Mouse (Mus musculus) thymus, postnatal 4 days (tissue): ENCODE results near the gene Pld5.

ENCODE experiments used
- DNase-seq: peaks from one replicate; pipeline ENCODE4 v3.0.0; 2021

The Pld5 gene

DNA sequence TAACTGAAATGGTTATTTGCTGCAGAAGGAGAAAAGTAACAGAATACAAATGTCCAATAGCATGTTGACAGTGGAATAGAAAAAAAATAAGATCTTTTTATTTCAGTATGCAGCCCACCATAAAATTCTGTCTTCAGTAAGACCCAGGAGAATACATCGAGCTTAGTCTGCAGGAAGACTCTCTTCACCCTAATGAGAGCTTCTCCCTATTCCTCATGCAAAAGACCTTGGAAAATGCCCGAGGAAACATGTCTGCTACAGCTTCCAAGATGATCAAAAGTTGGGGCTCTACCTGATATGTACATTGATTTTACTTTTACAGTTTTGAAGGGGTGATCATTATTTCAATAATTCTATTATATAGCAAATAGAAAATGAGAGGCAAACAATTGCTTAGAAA lies 108.0 kb downstream of the Pld5 start:
- DNase-seq: no peak

DNA sequence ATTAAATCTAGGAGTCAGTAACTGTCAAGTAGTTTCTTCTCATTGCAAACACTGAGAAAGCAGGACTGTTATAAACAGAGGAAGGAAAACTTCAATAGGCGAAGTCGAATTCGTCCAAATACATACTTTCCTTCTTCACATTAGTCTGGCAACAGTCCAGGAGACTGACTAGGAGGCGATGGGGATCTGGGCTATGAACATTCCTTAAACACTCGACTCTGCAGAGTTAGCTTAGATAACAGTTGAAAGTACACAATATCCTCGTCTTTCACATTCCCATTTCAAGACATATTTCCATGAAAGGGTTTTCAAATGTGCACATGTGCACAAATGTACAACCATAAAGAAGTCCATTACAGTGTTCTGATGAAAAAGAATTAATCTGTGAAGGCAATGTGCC lies 129.8 kb downstream of the Pld5 start:
- no peak for DNase-seq

- no peak for DNase-seq
Measured at GRCm38 (mm10) chr1:176134379-176134778, 140.7 kb downstream of the Pld5 start.

GRCm38 (mm10) chr1:176125771-176126170 lies 149.3 kb downstream of the Pld5 start:
- no peak for DNase-seq

DNA sequence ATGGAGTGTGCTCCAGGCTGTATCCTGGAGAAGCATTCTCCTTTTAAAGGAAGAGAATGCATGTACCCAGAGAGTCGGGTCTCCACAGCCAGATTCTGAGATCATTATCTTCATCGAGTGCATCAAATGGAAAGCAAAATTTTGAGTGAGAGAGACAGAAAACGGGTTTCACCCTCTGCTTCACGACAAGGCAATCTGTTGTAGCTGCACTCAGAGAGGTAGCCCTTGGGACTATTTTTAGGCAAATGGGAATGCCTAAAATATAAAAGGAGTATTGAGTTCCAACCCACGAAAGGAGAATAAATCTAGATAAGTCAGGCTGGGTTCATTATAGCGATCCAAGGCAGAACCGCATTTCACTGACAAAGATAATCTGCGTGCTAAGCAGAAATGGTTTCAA lies 150.7 kb downstream of the Pld5 start:
- no peak for DNase-seq

DNA sequence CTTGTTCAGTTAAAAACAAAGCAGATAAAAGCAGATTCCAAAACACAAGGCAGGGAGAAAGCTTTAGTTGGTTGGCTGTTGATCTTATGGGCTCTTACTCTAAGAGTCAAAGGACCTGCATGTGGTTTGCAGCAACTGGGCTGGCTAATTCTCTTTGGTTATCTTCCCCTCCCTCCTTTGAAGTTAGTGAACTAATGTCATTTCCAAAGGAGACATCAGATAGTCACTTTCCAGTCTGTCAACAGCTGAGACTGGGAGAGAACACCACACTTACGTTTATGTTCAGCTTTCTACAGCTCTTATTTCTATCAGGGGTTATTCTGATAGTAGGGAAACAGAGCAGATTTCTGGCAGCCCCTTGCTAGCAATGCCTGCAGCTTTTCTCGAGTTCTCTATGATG lies 151.3 kb downstream of the Pld5 start:
- no peak for DNase-seq

DNA sequence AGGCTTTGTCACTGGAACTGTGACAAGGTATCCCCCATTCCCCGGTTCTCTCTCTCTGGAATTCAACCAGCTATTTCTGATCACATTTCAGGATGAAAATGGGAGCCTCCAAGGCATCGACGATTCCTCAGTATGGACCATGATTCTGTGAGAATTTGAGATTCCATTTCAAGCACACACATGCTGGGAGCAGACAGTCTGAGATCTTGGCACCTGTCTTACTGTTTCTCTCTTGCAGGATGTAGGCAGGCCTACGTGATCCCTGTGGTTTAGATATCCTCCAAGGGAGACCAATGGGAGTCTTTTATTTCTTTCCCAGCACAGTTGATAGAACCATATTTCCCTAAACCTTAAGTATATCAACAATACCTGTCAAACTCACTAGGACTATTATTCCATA lies 159.5 kb downstream of the Pld5 start:
- DNase-seq: no peak

DNA sequence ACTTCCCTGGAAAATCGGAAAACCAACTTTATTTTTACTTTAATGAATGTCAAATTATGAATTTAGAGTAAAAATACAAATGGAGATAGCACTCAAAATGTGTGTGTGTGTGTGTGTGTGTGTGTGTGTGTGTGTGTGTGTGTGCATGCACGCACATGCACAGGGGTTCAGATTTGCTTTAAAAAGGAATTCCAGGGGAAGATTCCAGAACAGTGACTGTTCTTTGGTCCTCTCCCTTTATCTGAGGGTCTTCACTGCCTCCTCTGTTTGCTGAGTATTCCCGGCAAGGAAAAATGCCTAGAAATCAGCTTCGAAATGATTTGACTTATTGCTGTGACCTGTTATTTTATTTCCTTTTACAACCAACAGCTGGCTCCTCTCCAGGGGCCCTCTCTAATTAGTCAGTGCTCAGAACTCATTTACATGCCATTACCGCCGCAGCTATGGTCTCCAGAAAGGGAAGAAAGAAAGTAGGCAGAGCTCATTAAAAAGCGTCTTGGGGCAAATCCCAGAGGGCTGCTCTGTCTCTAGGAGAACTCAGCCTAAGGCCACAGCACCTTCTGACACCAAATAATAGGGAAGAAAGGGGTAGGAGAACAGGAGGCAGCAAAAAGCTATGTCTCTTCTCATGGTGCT lies 176.3 kb downstream of the Pld5 start:
- no peak for DNase-seq

GRCm38 (mm10) chr1:176092119-176092518 lies 183.0 kb downstream of the Pld5 start:
- DNase-seq: no peak

GRCm38 (mm10) chr1:176089382-176089781 lies 185.7 kb downstream of the Pld5 start:
- DNase-seq: no peak

- DNase-seq: no peak
Measured at GRCm38 (mm10) chr1:176085952-176086648, 189.0 kb downstream of the Pld5 start.

DNA sequence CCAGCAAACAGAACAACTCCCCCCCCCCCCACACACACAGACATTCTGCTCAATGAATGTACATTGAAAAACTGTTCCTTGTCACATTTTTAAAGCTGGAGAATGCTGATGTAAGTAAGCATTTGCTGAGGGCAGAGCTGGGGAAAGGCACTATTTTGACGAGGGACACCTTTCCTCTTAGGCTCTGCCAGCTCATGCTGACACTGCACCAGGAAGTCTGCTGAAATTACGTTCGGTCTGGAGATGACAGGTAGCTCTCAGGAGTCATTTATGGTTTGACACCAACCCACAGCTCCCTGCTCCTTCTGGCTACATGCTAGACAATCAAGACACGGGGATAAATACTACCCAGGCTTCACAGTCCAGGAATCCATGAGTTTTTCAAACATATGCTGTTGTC lies 192.8 kb downstream of the Pld5 start:
- no peak for DNase-seq

DNA sequence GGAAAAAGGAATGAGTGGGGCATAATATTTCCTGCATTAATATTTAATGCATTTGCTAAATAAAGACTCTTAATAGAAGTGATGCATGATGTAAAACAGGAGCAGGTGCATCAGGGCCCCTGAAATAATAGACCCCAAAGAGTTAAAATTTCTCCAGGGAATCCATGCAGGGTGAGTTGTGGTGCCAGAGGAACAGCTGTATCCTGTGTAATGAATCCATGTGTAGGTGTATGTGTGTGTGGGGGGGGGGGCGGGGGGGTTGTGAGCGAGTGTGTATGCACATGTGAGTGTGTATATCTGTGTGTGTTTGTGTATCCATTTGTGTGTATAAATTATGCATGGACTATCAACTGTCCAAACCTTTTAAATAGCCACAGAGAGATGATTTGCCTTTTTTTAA lies 194.1 kb downstream of the Pld5 start:
- DNase-seq: no peak

DNA sequence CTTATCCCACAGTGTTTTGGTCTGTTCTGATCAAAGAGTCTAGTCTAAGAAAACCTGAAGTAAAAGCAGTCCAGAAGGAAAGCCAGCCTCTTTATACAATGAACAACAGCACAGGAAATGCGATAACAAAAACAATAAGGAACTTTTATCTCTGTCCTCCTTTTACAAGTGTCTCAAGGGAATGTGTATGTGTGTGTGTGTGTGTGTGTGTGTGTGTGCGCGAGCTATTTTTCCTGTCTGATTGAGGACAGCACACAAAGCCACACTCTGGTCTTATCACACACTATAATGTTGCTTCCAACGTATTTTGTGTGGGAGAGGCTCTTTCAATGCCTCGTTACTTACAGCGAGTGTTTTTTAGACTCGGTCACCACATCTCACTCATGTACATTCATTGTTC lies 196.7 kb downstream of the Pld5 start:
- no peak for DNase-seq

GRCm38 (mm10) chr1:176076799-176077198 lies 198.3 kb downstream of the Pld5 start:
- no peak for DNase-seq

DNA sequence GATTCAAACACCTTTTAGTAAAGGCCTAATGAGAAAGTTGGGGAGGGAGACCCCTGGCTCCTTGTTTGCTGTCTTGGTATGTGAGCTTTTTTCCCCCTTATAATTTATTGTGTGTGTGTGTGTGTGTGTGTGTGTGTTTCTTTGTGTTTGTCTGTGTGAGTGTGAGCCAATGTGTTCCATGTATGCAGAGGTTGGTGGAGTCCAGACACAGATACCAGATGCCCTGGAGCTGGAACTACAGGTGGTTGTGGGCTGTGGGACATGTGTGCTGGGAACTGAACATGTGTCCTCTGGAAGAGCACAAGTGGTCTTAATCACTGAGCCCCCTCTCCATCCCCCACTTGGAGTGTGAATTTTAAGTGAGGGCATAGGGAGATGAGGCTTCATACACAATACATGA lies 199.3 kb downstream of the Pld5 start:
- no peak for DNase-seq

DNA sequence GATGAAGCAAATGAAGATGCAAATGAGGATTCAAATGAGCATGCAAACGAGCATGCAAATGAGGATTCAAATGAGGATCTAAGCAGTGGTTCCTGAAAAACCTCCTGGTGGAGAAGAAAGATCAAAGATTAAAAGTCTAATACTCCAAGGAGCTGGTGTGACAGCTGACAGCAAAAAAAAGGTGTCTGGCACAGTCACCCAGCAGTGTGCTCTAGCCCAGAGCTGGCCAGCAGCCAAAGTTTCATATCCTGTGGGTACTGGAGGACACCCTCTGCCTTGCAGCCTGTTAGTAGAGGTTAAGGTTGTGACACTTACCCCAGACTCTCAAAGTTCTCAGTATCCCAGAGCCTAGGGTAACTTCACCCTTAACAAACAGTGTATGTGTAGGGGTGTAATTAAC lies 199.7 kb downstream of the Pld5 start:
- no peak for DNase-seq

DNA sequence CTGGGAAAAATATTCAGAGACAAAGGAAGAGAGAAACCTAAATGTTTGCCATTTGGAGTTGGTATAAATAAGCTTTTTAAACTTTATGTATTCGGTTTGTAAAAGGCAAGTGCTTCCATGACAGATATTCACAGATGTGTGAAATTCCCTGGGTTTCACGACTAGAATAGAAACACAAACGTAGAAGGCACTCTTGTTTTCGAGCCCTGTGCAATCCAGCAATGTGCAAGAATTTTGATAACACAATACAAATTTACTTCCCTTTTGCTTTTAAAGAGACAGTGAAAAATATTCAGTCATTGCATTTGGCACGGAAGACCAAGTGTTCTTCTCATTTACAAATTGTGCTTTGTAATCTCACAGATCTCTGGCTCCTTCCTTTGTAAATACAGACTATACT lies 200.6 kb downstream of the Pld5 start:
- no peak for DNase-seq

- DNase-seq: no peak
Measured at GRCm38 (mm10) chr1:176065281-176065680, 209.8 kb downstream of the Pld5 start.

DNA sequence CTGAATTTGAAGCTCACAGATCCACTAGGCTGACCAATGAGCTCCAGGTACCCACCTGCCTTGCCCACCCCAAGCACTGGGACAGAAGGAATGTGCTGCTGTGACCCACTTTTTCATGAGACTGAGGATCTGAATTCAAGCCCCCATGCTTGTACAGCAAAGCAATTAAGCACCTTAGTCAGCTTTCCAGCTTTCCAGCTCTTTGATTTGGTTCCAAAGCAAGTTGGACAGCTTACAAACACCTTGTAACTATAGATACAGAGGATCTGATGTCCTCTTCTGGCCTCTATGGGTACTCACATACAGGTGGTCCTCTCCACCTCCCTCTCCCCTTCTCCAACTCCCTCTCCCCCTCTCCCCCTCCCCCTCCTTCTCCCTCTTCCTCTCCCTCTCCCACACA lies 210.6 kb downstream of the Pld5 start:
- no peak for DNase-seq

- no peak for DNase-seq
Measured at GRCm38 (mm10) chr1:176053653-176054052, 221.5 kb downstream of the Pld5 start.

DNA sequence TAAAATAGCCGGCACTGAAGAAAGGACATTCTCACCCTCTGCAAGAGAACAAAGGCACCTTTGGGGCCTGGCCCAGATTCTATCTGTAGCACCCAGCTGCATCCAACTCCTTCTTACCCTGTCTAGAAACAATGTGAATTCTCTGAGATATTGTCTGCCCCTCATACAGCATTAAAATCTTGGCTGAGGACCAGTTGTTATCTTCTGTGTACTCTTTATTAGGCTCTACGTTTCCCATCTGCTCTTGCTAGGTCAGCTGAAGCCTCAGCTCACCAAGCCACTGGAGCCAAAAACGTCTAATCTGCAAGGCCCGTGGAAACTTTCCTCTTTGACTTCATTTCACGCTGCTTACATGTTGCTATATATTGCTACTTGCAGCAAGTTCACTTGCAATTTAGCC lies 228.1 kb downstream of the Pld5 start:
- DNase-seq: no peak

- DNase-seq: no peak
Measured at GRCm38 (mm10) chr1:176046375-176046774, 228.7 kb downstream of the Pld5 start.

DNA sequence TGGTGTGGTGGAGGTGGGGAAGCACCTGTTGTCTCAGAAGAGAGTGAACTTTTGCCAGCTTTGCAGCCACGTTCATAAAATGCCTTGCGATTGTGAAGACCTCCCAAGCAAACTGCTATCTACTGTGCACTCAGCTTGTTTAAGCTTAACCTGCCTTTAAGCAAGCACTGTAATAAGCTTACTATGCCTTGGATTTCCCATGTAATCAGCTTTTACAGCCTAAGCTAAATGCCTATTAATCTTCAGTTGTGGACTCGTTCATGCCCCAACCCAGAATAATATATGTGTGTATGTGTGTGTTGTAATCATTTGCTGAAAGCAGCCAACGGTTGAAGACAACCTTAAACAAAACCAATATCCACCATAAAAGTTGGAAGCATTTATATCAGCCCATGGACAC lies 232.1 kb downstream of the Pld5 start:
- DNase-seq: no peak

DNA sequence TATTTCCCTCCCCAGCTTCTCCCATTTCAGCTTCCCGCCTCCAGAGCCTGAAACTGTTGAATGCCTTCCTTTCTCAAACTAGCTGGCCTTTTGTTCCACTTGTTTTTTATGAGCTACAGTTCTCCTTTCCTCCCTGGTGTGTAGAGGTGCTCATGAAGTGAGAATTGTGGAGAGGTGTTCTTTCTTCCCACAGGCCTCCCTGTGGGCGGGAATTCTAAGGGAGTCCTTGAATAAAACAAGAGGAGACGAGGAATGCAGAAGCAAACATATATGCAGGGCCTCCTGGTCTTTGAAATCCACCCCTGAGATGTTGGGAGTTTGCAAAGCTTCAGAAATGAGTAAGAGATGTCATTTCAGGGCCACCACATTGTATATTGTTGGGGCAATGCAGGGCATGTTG lies 235.2 kb downstream of the Pld5 start:
- no peak for DNase-seq
